Mouse (Mus musculus) hematopoietic stem cell, adult 5-6 weeks (primary cell): ENCODE measurements at regions not wholly inside any gene's neighbourhood (a gene's known extent, or its start where the extent isn't known, plus 50 kb on each side); places are given as distances from the start of the nearest gene placed in this dataset.
A peak's percentile ranks its signal among the peaks of the same experiment; 100 is the strongest.
"Not testable (repeated sequence)": the region's sequence is repeated elsewhere in the genome, so short reads cannot be mapped to it uniquely, and the experiment has no call there.

Source experiments
- ATAC-seq, 2 experiments: fragments of 125-278 bp in 1 of 2; replicated peaks in 1 of 2; 2 replicates each; pipeline ENCODE4 v1.8.0; 2016 to 2017; ENCODE audit warnings: inconsistent platforms in 2 of 2, mild to moderate bottlenecking in 2 of 2, moderate number of reproducible peaks in 2 of 2, low read depth in 1 of 2, moderate TSS enrichment in 1 of 2; ENCODE audit not compliant: low FRiP score in 2 of 2, poor library complexity in 2 of 2, severe bottlenecking in 2 of 2, insufficient read depth in 1 of 2, low TSS enrichment in 1 of 2

- no peak for ATAC-seq
These were observed 76.8 kb upstream of the Smg1 start for GRCm38 (mm10) chr7:118320307-118320706.

DNA sequence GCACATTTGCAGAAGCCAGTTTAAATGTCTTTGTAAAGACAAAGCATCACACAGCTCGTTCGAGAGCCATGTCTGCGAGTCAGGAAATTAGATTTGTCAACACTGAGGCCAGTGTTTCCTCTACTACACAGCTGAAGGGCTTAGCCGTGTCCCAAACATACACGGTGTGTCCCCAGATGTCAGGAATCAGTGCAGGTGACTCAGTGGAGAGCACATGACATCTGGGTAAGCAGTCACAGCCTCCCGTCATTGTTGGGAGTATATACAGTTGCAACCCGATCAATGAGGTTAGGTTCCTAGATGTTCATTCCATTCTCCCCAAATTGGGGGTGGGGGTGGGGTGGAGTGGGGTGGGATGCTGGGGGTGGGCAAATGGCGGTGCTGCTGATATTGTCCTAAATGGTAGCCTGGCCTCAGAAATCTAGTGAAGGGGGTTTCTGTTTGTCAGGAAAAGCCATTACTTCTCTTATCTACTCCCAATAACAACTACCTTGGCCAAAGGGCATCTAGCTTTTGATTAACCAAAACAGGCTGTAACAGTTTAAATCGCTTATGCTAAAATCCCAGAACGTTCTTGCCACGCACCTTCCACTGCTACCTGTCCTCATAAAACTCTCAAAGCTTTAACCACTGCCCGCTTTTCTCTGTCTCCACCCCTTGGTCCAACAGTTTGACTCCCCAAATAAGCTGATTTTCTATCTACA is 75.1 kb upstream of the Smg1 start:
- ATAC-seq, result no peak

DNA sequence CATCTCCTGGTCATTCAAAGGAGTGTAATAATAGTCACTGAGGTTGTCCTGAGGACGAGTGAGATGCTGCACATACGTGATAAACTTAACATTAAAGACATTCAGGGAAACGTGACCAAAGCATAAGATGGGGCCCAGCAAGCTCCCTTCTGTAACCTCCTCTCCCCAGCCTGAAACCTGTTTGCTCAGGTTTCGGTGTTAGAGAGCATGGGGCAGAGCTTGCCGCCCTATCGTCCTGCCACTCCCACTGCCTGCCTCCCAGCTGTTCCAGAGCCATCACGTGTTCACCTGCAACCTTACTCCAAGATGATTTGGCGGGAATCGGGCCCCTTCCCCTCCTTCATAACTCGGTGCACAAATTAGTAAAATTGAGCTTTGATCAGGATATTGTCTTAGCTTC is 71.4 kb upstream of the Smg1 start:
- ATAC-seq, result not testable (repeated sequence)

DNA sequence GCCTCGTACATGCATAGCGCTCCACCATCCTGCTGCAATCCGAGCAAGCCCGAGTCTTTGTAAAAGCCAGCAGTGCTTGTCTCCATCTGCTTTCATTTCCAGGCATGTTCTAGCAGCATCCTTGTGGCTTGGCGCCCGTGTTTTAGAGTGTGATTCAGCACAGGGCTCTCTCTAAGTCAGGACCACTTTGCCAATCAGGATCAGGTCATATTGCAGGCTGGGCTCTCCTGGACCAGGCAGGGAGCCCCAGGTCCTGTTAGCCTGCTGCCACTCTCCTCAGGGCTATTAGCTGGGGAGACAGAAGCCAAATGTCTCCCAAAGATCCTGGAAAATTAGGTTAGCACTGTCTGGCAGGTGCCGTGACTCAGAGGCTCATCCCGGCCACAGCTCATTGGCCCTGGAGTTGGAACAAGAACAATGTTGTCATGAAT is 70.8 kb upstream of the Smg1 start:
- no peak for ATAC-seq

DNA sequence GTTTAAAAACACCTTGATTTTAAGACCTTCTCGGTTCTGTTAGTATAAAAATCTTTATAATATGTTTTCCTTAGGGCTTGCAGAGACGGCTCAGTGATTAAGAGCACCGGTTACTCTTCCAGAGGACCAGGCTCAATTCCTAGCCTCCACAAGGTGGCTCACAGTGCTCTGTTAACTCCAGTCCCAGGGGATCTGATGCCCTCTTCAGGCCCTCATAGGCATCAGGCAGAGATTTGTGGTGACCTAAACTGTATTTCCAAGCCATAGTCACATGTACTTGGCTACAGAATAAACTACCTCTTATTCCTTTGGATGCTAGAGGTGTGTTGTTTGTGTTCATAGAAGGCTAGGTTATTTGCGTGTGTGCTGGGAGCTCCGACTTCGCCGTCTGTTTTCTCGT is 70.3 kb upstream of the Smg1 start:
- no peak for ATAC-seq

- no peak for ATAC-seq
These were observed 66.3 kb upstream of the Smg1 start for GRCm38 (mm10) chr7:118309733-118310132.

- ATAC-seq, result no peak
These were observed 65.4 kb upstream of the Smg1 start for GRCm38 (mm10) chr7:118308882-118309281.

DNA sequence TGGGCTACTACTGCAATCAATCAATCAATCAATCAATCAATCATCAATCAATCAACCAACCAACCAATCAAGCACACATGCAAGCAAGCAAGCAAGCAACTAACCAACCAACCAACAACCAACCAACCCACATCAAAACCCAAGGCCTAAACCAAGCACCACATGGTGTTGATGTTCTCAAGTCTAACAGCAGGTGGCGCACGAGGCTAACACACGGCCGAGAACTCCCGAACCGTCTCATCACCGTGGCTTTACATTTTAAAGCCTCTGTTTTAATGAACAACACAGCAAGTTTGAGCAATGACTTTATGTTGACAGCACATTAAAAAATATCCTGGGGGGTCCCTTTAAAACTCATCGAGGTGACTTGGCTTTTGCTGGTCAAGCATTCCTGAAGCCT is 61.3 kb upstream of the Smg1 start:
- ATAC-seq, result peak; percentile 86 to 95

DNA sequence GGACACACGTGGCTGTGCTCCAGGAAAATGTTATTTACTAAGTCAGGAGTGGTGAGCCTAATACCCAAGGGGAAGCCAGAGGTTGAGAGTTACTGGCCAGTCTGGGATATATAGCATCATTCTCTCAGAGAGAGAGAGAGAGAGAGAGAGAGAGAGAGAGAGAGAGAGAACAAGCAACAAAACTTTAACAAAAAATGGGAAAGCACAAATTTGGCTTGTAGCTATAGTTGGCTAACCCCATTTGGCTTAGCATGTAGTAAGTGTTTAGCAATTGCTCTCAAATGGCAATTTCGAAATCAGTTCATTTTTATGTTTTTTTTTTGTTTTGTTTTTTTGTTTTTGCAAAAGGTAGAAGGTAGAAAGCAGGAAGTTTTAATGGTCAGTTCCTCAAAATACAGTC is 60.9 kb upstream of the Smg1 start:
- ATAC-seq, result no peak

GRCm38 (mm10) chr7:118303921-118304320 is 60.5 kb upstream of the Smg1 start:
- ATAC-seq, result no peak

DNA sequence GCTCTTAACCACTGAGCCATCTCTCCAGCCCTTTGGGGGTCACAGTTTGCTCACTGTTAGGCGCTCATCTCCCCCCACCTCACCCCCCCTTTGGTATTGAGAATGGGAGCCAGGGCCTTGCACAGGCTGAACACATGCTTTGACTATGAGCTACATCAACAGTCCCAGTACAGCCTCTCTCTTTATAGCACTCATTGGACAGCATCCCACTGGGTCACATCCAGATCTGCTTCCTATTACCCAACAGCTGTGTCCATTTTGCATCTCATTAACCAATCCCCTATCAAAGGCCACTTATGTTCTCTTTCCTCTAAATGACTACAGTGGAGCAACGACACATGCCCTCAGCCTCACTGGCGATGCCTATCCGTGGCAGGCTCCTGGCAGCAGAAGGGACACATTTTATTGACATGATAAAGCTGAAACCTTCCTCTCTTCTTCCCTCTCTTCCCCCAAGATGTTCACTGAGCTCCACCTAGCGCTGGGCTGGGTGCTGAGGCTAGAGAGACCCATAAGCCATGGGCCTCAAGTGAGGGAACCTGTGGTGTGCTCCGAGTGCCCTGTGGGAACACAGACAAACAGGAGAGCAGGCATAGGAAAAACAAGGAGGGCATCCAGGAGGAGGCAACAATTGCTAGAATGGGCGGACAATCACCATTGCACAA is 57.3 kb upstream of the Smg1 start:
- ATAC-seq, result no peak

DNA sequence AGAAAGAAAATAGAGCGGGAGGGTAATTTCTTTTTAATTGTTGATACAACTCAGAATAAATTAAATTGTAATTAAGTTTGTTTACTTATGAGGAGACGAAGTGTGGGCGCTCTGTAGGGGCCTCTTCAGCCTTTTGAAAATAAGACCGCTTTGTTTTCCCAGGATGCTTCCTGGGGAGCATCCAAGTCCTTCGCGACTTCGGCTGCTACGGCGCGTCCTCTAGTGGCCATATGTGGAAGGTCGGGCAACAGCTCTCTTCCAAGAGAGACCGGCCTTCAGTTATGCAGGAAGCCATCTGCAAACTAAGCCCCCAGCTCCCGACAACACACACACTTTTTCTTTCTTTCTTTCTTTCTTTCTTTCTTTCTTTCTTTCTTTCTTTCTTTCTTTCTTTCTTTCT is 54.1 kb upstream of the Smg1 start:
- ATAC-seq, result peak; percentile 75 to 85

DNA sequence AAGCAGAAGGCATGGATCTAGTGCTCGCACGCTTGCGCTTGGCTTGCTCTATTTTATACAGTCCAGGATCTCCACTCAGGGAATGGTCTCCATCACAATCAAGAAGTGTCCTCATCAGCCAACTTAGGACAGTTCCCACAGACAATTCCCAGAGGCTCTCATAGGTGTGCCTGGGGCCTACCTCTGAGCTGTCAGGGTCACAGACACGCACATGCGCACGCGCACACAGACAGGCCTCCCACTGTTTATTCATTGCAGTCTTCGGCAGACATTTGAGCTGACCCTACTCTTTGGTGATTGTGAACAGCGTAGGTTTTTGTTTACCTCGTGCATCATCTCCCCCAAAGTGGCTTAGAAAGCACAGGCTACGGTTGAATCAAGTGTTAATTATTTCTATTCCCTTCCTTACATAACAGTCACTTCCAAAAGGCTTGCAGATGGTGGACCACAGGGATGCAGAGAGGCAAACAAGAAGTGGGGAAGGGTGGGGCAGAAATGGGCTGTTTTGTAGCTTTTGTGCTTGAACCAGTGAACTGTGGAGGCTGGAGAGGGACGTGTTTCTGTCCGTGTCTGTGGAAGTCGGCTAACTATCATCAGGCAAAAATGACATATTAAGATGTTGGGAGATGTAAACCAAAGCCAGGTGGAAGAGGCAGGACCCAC is 53.5 kb upstream of the Smg1 start:
- no peak for ATAC-seq

- ATAC-seq, result no peak
These were observed 52.4 kb upstream of the Smg1 start for GRCm38 (mm10) chr7:118295855-118296254.

GRCm38 (mm10) chr7:118295275-118295674 is 51.8 kb upstream of the Smg1 start:
- no peak for ATAC-seq

- no peak for ATAC-seq
These were observed 51.2 kb upstream of the Smg1 start for GRCm38 (mm10) chr7:118294637-118295036.
